ENCODE assay signal across 8 mouse cellular contexts in the genomic region with DNA sequence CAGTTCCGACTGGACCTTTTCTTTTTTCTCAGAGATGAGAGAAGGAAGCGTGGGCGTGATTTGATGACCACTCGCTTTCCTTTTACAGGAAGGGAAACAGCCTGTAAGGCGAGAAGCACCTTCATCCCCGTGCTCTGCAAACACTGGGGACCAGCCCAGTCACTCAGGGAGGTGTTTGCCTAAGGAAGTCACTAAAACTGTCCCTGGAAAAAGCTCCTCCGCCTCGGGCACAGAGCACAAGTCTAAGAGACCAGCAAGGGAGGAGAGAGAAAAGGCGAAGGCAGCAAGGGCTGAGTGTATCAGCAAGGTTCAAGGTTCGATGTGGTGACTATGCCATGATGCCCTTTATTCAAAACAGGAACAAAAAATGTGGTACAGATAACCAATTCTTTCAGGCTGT. TPM values are rescaled to one million over a fixed set of nuclear protein-coding genes. Genes with fewer than 3 reads are reported as not detected.
A peak's percentile ranks its signal among the peaks of the same experiment; 100 is the strongest.
DNase-seq lines count a peak whose midpoint lies in the region; ATAC-seq and TF ChIP-seq lines count a peak whose summit lies in the region.

No protein-coding gene starts in this region.

- ATAC-seq in kidney, postnatal 0 days (replicated peaks; ENCODE audit: low FRiP score, low read depth) = no peak
- ATAC-seq in neural tube, embryonic 13.5 days (ENCODE audit: low read depth) = no peak

- DNase-seq in adrenal gland, adult (ENCODE audit: inconsistent age in 2 of 2, low spot score in 1 of 2) = peak; percentile 58 to 78
- DNase-seq in adrenal gland, adult 18-20 months (ENCODE audit: low spot score in 2 of 2) = no peak
- DNase-seq in kidney, postnatal 0 days (ENCODE audit: low spot score) = no peak
- DNase-seq in kidney, adult 8-10 months = no peak
- DNase-seq in large intestine, adult 2 months (ENCODE audit: low read depth, low spot score) = peak; percentile 39
- no peak for DNase-seq in T-cell, adult 2 months (ENCODE audit: low spot score)
- no peak for DNase-seq in embryo, embryonic 9.5 days (ENCODE audit: extremely low spot score)

- H3K27ac ChIP-seq in kidney, postnatal 0 days = no peak overlapping the region
- no peak overlapping the region for H3K27ac ChIP-seq in neural tube, embryonic 13.5 days (replicated peaks)

- H3K27me3 ChIP-seq in kidney, postnatal 0 days (ENCODE audit: insufficient read depth, low read length) = no peaks in the 10 kb centered on the region
- no peaks in the 10 kb centered on the region for H3K27me3 ChIP-seq in neural tube, embryonic 13.5 days

- H3K4me2 ChIP-seq in kidney, postnatal 0 days (ENCODE audit: low read length) = peak overlapping the region; percentile 34
- peak overlapping the region; percentile 25 for H3K4me2 ChIP-seq in neural tube, embryonic 13.5 days

- no peak overlapping the region for H3K4me3 ChIP-seq in kidney, postnatal 0 days (replicated peaks; ENCODE audit: low read depth, low read length)
- no peak overlapping the region for H3K4me3 ChIP-seq in neural tube, embryonic 13.5 days

- peaks cover 17% of the 10 kb centered on the region for H3K4me1 ChIP-seq in kidney, postnatal 0 days (replicated peaks; ENCODE audit: insufficient read depth, low read length)
- peaks cover 32% of the 10 kb centered on the region for H3K4me1 ChIP-seq in neural tube, embryonic 13.5 days (replicated peaks)

- 14% methylated on average over 10 of the region's 10 CpGs for WGBS in kidney, postnatal 0 days
- WGBS in large intestine, adult 2 months = 17% methylated on average over 10 of the region's 10 CpGs
- 50% methylated on average over 10 of the region's 10 CpGs for WGBS in neural tube, embryonic 13.5 days

- TF ChIP-seq CTCF in kidney, postnatal 0 days (IDR thresholded peaks at IDR 0.05; ENCODE audit: low read depth) = no peak

- H3K9ac ChIP-seq in kidney, postnatal 0 days (ENCODE audit: low read depth, low read length) = no peak overlapping the region
- no peak overlapping the region for H3K9ac ChIP-seq in neural tube, embryonic 13.5 days

- peaks cover 3% of the 10 kb centered on the region; the same call in 1 of the 2 replicates for H3K36me3 ChIP-seq in kidney, postnatal 0 days (ENCODE audit: insufficient read depth, low read length)
- H3K36me3 ChIP-seq in neural tube, embryonic 13.5 days = 0 out of 2 replicates have a peak, but pooled peaks cover 4% of the 10 kb centered on the region

- no peaks in the 10 kb centered on the region for H3K9me3 ChIP-seq in kidney, postnatal 0 days (replicated peaks; ENCODE audit: low read length)
- no peaks in the 10 kb centered on the region for H3K9me3 ChIP-seq in neural tube, embryonic 13.5 days

RNA-seq across cellular contexts. Expression of a gene that starts 35.8 kb away (rescaled TPM):
- total RNA-seq in adrenal gland, adult 18-20 months (2021) = 10 to 100 TPM; 48.1 to 55.6 TPM
- 26.7 and 29.0 TPM in 2 replicates for polyA plus RNA-seq in kidney, postnatal 0 days (2015; fragmentation: Nextera tagmentation; extraction: Ambion mirVana)
- polyA plus RNA-seq in large intestine, adult 2 months (2012; rRNA removed) = 5.0 and 5.7 TPM in 2 replicates
- 34.5 and 35.8 TPM in 2 replicates for polyA plus RNA-seq in neural tube, embryonic 13.5 days (2015; fragmentation: Nextera tagmentation; extraction: Ambion mirVana)

Comparison
In these comparisons a context has a peak if more than half of its experiments do, and no peak if none do; other contexts are left out.
1. DNase-seq: peak in adrenal gland, adult (2 of 2) and large intestine, adult 2 months (single experiment); none in adrenal gland, adult 18-20 months (0 of 2), kidney, postnatal 0 days (single experiment), kidney, adult 8-10 months (0 of 2), T-cell, adult 2 months (single experiment) and embryo, embryonic 9.5 days (single experiment).